Mouse (Mus musculus) liver, postnatal 0 days (tissue): ENCODE results near the gene Prune1. TPM values are rescaled to one million over a fixed set of nuclear protein-coding genes. Genes with fewer than 3 reads are reported as not detected.

Source experiments
- ATAC-seq: fragments of 200-750 bp; cut with Nextera tagmentation; 2 replicates; pipeline ENCODE4 v1.8.0; 2017; ENCODE audit warnings: mild to moderate bottlenecking, moderate library complexity
- DNase-seq: peaks from one replicate; pipeline ENCODE4 v3.0.0-alpha.2; 2016
- H3K27ac ChIP-seq: fragments of 300-500 bp; sonication (generic); 2 replicates; pipeline ENCODE4 v1.5.1; 2014; ENCODE audit warnings: antibody characterized with exemption, moderate library complexity, mild to moderate bottlenecking, low read depth
- H3K27me3 ChIP-seq: fragments of 300-500 bp; sonication (generic); 2 replicates; pipeline ENCODE4 v1.6.1; 2014; ENCODE audit warnings: low read length, control low read depth, mixed read lengths; ENCODE audit not compliant: insufficient read depth
- H3K36me3 ChIP-seq: fragments of 300-500 bp; sonication (generic); replicated peaks from 2 replicates; pipeline ENCODE4 v1.6.1; 2014; ENCODE audit warnings: mild to moderate bottlenecking, control low read depth, low read length, moderate library complexity, mixed read lengths; ENCODE audit not compliant: insufficient read depth
- H3K4me1 ChIP-seq: fragments of 300-500 bp; sonication (generic); 2 replicates; pipeline ENCODE4 v1.6.1; 2014; ENCODE audit warnings: antibody characterized with exemption, mild to moderate bottlenecking, control low read depth; ENCODE audit not compliant: insufficient read depth
- H3K4me2 ChIP-seq: fragments of 300-500 bp; sonication (generic); 2 replicates; pipeline ENCODE4 v1.6.1; 2014; ENCODE audit warnings: low read depth, mild to moderate bottlenecking, low read length, moderate library complexity, mixed read lengths
- H3K4me3 ChIP-seq: fragments of 300-500 bp; sonication (generic); 2 replicates; pipeline ENCODE4 v1.5.1; 2014; ENCODE audit warnings: low read depth, low read length
- H3K9ac ChIP-seq: fragments of 300-500 bp; sonication (generic); replicated peaks from 2 replicates; pipeline ENCODE4 v1.6.1; 2014; ENCODE audit warnings: mild to moderate bottlenecking, moderate library complexity
- H3K9me3 ChIP-seq: fragments of 300-500 bp; sonication (generic); 2 replicates; pipeline ENCODE4 v1.6.1; 2016; ENCODE audit warnings: mild to moderate bottlenecking, control low read depth, low read length, mixed read lengths
- CTCF ChIP-seq: sonication (generic); IDR thresholded peaks from 2 replicates; pipeline ENCODE4 v1.5.1; 2016; ENCODE audit warnings: antibody characterized with exemption, low read depth
- EP300 ChIP-seq: IDR thresholded peaks from 2 replicates; pipeline ENCODE4 v1.6.1; 2016; ENCODE audit warnings: antibody characterized with exemption, low read depth, mild to moderate bottlenecking
- WGBS: fragments of 180-500 bp; shearing (Covaris S2); extraction: QIAGEN DNeasy Blood & Tissue Kit; methylation state at CpG from one replicate; pipeline ENCODE4 v1.1.7; 2014; ENCODE audit not compliant: insufficient replicate concordance; 5-methylcytosine and 5-hydroxymethylcytosine counted together
- polyA plus RNA-seq: library from polyadenylated mRNA; unstranded; fragments of >200 nt; fragmentation: Nextera tagmentation; extraction: Ambion mirVana; gene quantifications from 2 replicates; pipeline ENCODE4 v1.2.1, GENCODE M21; 2015

Gene Prune1
- polyA plus RNA-seq, 1 experiment from 2014 or later = 10.6 TPM

DNA sequence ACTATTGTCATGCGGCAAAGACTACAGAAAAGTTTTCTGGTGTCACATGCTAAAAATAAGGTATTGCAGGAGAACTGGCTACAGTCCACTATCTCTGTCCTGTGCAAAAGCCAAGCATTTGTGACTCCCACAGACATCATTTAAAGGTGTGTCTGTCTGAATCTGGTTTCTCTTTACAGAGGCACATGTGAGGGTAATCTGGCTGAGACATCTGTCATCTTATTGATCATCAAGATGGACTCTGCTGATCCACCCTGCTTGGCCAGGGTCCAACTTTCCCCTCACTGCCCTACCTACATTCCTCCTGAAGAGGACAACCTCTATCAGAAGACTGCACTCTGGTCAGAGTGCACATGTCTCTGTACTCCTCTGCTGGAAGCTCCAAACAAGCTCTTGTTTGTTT, 4.7 kb downstream of the Prune1 start:
- H3K9me3 ChIP-seq = no peaks in the 10 kb centered on the region
- H3K4me1 ChIP-seq = peaks cover 23% of the 10 kb centered on the region
- TF ChIP-seq CTCF (no peak), EP300 (no peak)
- H3K4me2 ChIP-seq = no peak overlapping the region
- WGBS = 53% methylated on average over 1 of the region's 1 CpGs
- DNase-seq (peak; percentile 79), ATAC-seq (peak; percentile 53)
- no peak overlapping the region for H3K4me3 ChIP-seq
- no peaks in the 10 kb centered on the region for H3K36me3 ChIP-seq
- peak overlapping the region; percentile 77 for H3K27ac ChIP-seq
- no peaks in the 10 kb centered on the region for H3K27me3 ChIP-seq
- no peak overlapping the region for H3K9ac ChIP-seq

- no peak for TF ChIP-seq EP300
- TF ChIP-seq CTCF = no peak
- Histone ChIP-seq H3K36me3 (no peaks in the 10 kb centered on the region), H3K4me1 (peaks cover 23% of the 10 kb centered on the region), H3K27ac (peak overlapping the region; percentile 56), H3K9ac (no peak overlapping the region), H3K4me3 (no peak overlapping the region), H3K9me3 (no peaks in the 10 kb centered on the region), H3K27me3 (no peaks in the 10 kb centered on the region), H3K4me2 (no peak overlapping the region)
- DNase-seq (no peak), ATAC-seq (no peak)
- 58% methylated on average over 5 of the region's 5 CpGs for WGBS
Measured at GRCm38 (mm10) chr3:95276428-95276934, 5.4 kb downstream of the Prune1 start.

DNA sequence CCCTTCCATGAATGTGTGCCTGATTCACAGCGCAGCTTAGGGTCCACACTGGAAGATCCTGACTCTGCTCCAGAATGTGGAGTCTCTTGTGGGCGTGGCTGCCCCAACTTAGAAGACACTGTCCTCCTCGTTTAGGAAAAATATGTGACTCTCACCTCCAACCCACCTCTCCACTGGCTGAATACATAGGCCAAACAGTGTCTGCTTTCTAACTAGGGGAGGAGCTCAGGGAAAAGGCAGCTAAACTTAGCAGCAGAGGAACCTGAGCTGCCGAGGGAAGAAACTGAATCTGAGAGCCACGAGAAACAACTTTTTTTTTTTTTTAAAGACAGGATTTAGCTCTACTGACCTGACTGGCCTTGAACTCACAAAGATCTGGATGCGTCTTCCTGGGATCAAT, 6.7 kb downstream of the Prune1 start:
- no peak for DNase-seq
- TF ChIP-seq EP300 (no peak), CTCF (no peak)
- Histone ChIP-seq H3K4me3 (no peak overlapping the region), H3K9me3 (no peaks in the 10 kb centered on the region), H3K27me3 (no peaks in the 10 kb centered on the region), H3K9ac (no peak overlapping the region), H3K4me1 (peaks cover 20% of the 10 kb centered on the region), H3K36me3 (no peaks in the 10 kb centered on the region), H3K4me2 (no peak overlapping the region), H3K27ac (no peak overlapping the region)
- ATAC-seq = no peak
- 53% methylated on average over 6 of the region's 6 CpGs for WGBS

DNA sequence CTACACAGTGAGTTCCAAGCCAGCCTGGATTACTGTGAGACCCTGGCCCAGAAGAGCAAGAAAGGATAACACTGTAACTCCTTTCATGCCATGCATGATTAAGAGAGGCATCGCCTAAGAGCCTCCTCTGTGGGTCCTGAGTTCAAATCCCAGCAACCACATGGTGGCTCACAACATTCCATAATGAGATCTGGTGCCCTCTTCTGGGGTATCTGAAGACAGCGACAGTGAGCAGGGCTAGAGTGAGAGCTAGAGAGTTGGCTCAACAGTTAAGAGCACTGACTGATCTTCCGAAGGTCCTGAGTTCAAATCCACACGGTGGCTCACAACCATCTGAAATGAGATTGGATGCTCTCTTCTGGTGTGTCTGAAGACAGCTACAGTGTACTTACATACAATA, 7.4 kb downstream of the Prune1 start:
- H3K4me1 ChIP-seq = peaks cover 16% of the 10 kb centered on the region
- no peak for ATAC-seq

GRCm38 (mm10) chr3:95273471-95273870, 8.4 kb downstream of the Prune1 start:
- WGBS = 76% methylated on average over 5 of the region's 5 CpGs
- H3K27me3 ChIP-seq = no peaks in the 10 kb centered on the region
- H3K9ac ChIP-seq = no peak overlapping the region
- no peak overlapping the region for H3K4me2 ChIP-seq
- no peak for ATAC-seq
- no peak for DNase-seq
- H3K9me3 ChIP-seq = no peaks in the 10 kb centered on the region
- TF ChIP-seq EP300 (no peak), CTCF (no peak)
- peaks cover 16% of the 10 kb centered on the region for H3K4me1 ChIP-seq
- no peaks in the 10 kb centered on the region for H3K36me3 ChIP-seq
- H3K27ac ChIP-seq = no peak overlapping the region
- no peak overlapping the region for H3K4me3 ChIP-seq

More for the DNA sequence above, 7.4 kb downstream of the Prune1 start:
- Histone ChIP-seq H3K9me3 (no peaks in the 10 kb centered on the region), H3K27me3 (no peaks in the 10 kb centered on the region), H3K27ac (no peak overlapping the region), H3K9ac (no peak overlapping the region), H3K36me3 (no peaks in the 10 kb centered on the region), H3K4me3 (no peak overlapping the region), H3K4me2 (no peak overlapping the region)
- WGBS = 86% methylated on average over 4 of the region's 4 CpGs
- TF ChIP-seq EP300 (no peak), CTCF (peak; percentile 34)
- DNase-seq = no peak

DNA sequence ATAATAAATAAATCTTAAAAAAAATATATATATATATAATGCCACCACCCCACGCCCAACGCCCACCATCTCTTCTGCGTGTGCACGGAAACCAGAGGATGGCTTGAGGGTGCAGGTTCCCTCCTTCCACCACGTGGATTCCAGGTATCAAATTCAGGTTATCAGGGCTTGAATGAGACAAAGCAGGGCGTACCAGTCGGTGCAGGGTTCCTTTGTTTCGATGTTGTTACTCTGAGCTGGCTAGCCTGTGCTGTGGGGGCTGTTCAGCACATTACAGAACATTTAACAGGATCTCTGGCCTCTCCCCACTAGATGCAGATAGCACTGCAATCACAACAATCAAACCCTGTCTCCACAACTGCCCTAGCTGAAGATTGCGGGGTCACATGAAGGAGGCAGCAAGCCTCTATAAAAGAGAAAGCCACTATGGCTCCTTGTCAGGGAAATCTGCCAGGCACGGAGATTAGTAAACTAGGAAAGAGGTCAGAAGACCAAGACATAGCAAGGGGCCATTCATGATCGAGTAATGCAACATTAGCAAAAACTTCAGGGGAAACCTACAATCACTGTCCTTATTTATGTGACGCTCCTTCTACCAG, 11.0 kb downstream of the Prune1 start:
- DNase-seq = no peak

More for the DNA sequence above, 11.0 kb downstream of the Prune1 start:
- 85% methylated on average over 12 of the region's 12 CpGs for WGBS
- Histone ChIP-seq H3K9me3 (no peaks in the 10 kb centered on the region), H3K27me3 (no peaks in the 10 kb centered on the region), H3K4me3 (no peak overlapping the region), H3K4me1 (peaks cover 11% of the 10 kb centered on the region), H3K9ac (no peak overlapping the region), H3K27ac (no peak overlapping the region), H3K4me2 (no peak overlapping the region), H3K36me3 (peaks cover 3% of the 10 kb centered on the region; the same call in 1 of the 2 replicates)
- TF ChIP-seq EP300 (no peak), CTCF (no peak)
- no peak for ATAC-seq
